Mouse (Mus musculus): ENCODE data around the gene Arid3c.
"Not testable (repeated sequence)": the region's sequence is repeated elsewhere in the genome, so short reads cannot be mapped to it uniquely, and the experiment has no call there.

Arid3c gene

GRCm38 (mm10) chr4:41707011-41707535, 23.9 kb downstream of the Arid3c start:
- DNase-seq (ENCODE audit: extremely low spot score, low read depth, low spot score), result no peak

GRCm38 (mm10) chr4:41705922-41706754, 24.8 kb downstream of the Arid3c start:
- no peak for DNase-seq (ENCODE audit: extremely low spot score, low read depth, low spot score)

- no peak for DNase-seq (ENCODE audit: extremely low spot score, low read depth, low spot score)
These were observed 26.3 kb downstream of the Arid3c start for GRCm38 (mm10) chr4:41704651-41705050.

GRCm38 (mm10) chr4:41702226-41702625, 28.7 kb downstream of the Arid3c start:
- DNase-seq (ENCODE audit: extremely low spot score, low read depth, low spot score), result not testable (repeated sequence)

GRCm38 (mm10) chr4:41700224-41700623, 30.7 kb downstream of the Arid3c start:
- DNase-seq (ENCODE audit: extremely low spot score, low read depth, low spot score), result not testable (repeated sequence)

GRCm38 (mm10) chr4:41699783-41700182, 31.2 kb downstream of the Arid3c start, which contains the start of gene Il11ra1:
Gene Il11ra1, plus strand, starts transcription at chr4:41699989.
- not testable (repeated sequence) for DNase-seq (ENCODE audit: extremely low spot score, low read depth, low spot score)

GRCm38 (mm10) chr4:41698421-41699016, 32.4 kb downstream of the Arid3c start:
- not testable (repeated sequence) for DNase-seq (ENCODE audit: extremely low spot score, low read depth, low spot score)

- not testable (repeated sequence) for DNase-seq (ENCODE audit: extremely low spot score, low read depth, low spot score)
These were observed 33.8 kb downstream of the Arid3c start, which contains the start of gene Cntfr for GRCm38 (mm10) chr4:41696930-41697841. Gene Cntfr, minus strand, starts transcription at chr4:41697089.

- DNase-seq (ENCODE audit: extremely low spot score, low read depth, low spot score), result not testable (repeated sequence)
These were observed 34.5 kb downstream of the Arid3c start for GRCm38 (mm10) chr4:41696452-41696851.

- DNase-seq (ENCODE audit: extremely low spot score, low read depth, low spot score), result not testable (repeated sequence)
These were observed 35.1 kb downstream of the Arid3c start for GRCm38 (mm10) chr4:41695800-41696199.

- DNase-seq (ENCODE audit: extremely low spot score, low read depth, low spot score), result not testable (repeated sequence)
These were observed 37.4 kb downstream of the Arid3c start for GRCm38 (mm10) chr4:41693511-41693910.

- not testable (repeated sequence) for DNase-seq (ENCODE audit: extremely low spot score, low read depth, low spot score)
These were observed 40.9 kb downstream of the Arid3c start for GRCm38 (mm10) chr4:41690014-41690413.

- DNase-seq (ENCODE audit: extremely low spot score, low read depth, low spot score), result not testable (repeated sequence)
These were observed 42.4 kb downstream of the Arid3c start for GRCm38 (mm10) chr4:41688562-41688961.

GRCm38 (mm10) chr4:41685882-41686492, 45.0 kb downstream of the Arid3c start:
- DNase-seq (ENCODE audit: extremely low spot score, low read depth, low spot score), result not testable (repeated sequence)

- DNase-seq (ENCODE audit: extremely low spot score, low read depth, low spot score), result not testable (repeated sequence)
These were observed 46.0 kb downstream of the Arid3c start for GRCm38 (mm10) chr4:41684931-41685453.

- DNase-seq (ENCODE audit: extremely low spot score, low read depth, low spot score), result not testable (repeated sequence)
These were observed 46.6 kb downstream of the Arid3c start for GRCm38 (mm10) chr4:41684131-41684930.

- DNase-seq (ENCODE audit: extremely low spot score, low read depth, low spot score), result not testable (repeated sequence)
These were observed 47.6 kb downstream of the Arid3c start for GRCm38 (mm10) chr4:41683303-41683702.

GRCm38 (mm10) chr4:41682789-41683188, 48.2 kb downstream of the Arid3c start:
- no peak for DNase-seq (ENCODE audit: extremely low spot score, low read depth, low spot score)

- DNase-seq (ENCODE audit: extremely low spot score, low read depth, low spot score), result no peak
These were observed 49.0 kb downstream of the Arid3c start for GRCm38 (mm10) chr4:41681947-41682346.
